Mouse (Mus musculus) thymus, adult 2 months (tissue): ENCODE results near the gene St3gal4.

Experiments
- CTCF ChIP-seq: fragments of 200-500 bp; IDR thresholded peaks from 2 replicates; pipeline ENCODE4 v1.5.1; 2012; ENCODE audit warnings: mild to moderate bottlenecking, control low read depth, low read length, moderate library complexity, borderline replicate concordance; ENCODE audit not compliant: control insufficient read depth, poor library complexity, insufficient read depth; ENCODE audit errors: extremely low read depth
- POLR2A ChIP-seq: fragments of 200-500 bp; IDR thresholded peaks from 2 replicates; pipeline ENCODE4 v1.6.1; 2012; ENCODE audit warnings: mild to moderate bottlenecking, low read length, control low read depth, moderate library complexity; ENCODE audit not compliant: control insufficient read depth, poor library complexity, insufficient read depth; ENCODE audit errors: extremely low read depth

DNA sequence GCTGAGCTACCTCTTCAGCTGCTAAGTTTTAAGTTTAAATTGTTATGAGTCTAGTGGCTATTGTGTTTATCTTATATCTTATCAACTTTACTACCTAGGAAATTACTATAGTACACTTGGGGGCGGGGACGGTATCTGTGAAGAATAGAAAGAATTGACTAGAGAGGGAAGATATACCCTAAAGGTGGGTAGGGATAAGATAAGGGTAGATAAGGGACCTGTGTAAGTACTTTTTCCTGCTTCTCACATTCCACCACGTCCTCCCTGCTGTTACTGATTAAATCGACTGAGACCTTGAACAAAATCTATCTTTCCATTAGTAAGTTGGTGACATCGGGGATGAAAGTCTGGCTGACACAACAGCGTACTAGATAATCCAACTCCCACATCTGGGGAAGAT, 70.6 kb downstream of the St3gal4 start:
- no peak for TF ChIP-seq POLR2A
- no peak for TF ChIP-seq CTCF
